Mouse (Mus musculus): ENCODE measurements around the gene Atp1a4. TPM values are rescaled to one million over a fixed set of nuclear protein-coding genes. Genes with fewer than 3 reads are reported as not detected.

Atp1a4 gene
- polyA plus RNA-seq, 1 experiment from 2014 or later, result not detected

DNA sequence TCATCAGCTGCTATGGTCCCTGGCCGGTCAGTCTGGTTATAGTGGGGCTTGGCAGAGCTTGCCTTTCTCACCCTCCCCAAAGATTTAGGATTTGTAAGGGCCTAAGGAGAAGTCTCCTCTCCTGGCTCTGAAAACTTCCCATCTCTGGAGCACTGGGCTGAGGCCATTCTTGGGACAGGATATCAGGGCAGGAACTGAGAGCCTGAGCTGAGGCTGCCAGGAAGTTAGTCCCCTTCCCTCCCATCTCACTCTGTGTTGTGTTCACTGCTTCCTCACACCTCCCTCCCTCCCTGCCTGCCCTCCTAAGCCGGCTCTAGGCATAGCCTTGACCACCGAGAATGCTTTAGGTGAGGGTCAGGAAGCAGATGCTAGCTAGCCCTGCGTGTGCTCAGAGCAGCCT is 54.6 kb downstream of the Atp1a4 start:
- Histone ChIP-seq H3K4me2 (ENCODE audit: low read length) (peak overlapping the region; percentile 95), H3K9ac (replicated peaks; ENCODE audit: low read depth, low read length) (no peak overlapping the region), H3K36me3 (ENCODE audit: control insufficient read depth, insufficient read depth) (no peaks in the 10 kb centered on the region), H3K9me3 (ENCODE audit: control insufficient read depth, low read length) (no peaks in the 10 kb centered on the region), H3K27me3 (replicated peaks; ENCODE audit: control insufficient read depth, insufficient read depth, low read length) (no peaks in the 10 kb centered on the region), H3K27ac (ENCODE audit: low read length) (peak overlapping the region; percentile 99), H3K4me1 (replicated peaks; ENCODE audit: control insufficient read depth, insufficient read depth, low read length) (peaks cover 70% of the 10 kb centered on the region), H3K4me3 (replicated peaks; ENCODE audit: low read length) (peak overlapping the region; percentile 69)
- 3% methylated on average over 4 of the region's 4 CpGs for WGBS
- ATAC-seq, result no peak

DNA sequence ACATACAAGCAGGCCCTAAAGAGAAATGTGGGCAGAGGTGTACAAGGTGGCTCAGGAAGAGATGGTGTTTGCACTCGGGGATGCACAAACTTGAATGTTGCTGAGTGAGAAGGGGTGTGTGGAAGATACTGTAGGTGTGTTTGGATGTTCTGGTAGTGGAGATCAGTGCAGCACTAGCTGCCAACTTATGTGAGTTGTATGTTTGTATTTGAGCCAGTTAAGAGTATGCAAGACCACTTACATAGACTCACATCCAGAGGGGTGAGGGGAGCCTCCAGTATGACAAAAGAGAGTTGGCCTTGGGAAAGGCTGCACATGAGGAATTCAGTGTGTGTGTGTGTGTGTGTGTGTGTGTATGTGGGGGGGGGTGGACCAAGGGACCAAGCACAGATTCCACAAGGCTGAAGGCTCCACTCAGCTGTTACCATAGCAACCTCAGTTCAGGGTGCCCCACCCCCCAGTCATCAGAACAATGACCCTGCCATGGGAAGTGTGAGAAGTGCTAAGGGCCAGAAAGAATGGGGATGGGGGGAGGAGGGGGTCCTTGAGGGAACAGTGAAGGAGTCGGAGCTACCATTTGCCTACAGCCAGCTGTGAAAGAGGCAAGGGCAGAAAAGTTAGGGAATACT is 55.2 kb downstream of the Atp1a4 start:
- Histone ChIP-seq H3K4me2 (ENCODE audit: low read length) (peak overlapping the region; percentile 95), H3K4me1 (replicated peaks; ENCODE audit: control insufficient read depth, insufficient read depth, low read length) (peaks cover 70% of the 10 kb centered on the region), H3K36me3 (ENCODE audit: control insufficient read depth, insufficient read depth) (no peaks in the 10 kb centered on the region), H3K27ac (ENCODE audit: low read length) (peak overlapping the region; percentile 99), H3K9ac (replicated peaks; ENCODE audit: low read depth, low read length) (peak overlapping the region; percentile 46; the same call in 1 of the 2 replicates), H3K9me3 (ENCODE audit: control insufficient read depth, low read length) (no peaks in the 10 kb centered on the region), H3K27me3 (replicated peaks; ENCODE audit: control insufficient read depth, insufficient read depth, low read length) (no peaks in the 10 kb centered on the region), H3K4me3 (replicated peaks; ENCODE audit: low read length) (no peak overlapping the region; the same call in 1 of the 2 replicates)
- 2% methylated on average over 2 of the region's 2 CpGs for WGBS
- ATAC-seq, result peak; percentile 6; the same call in 1 of the 2 replicates

DNA sequence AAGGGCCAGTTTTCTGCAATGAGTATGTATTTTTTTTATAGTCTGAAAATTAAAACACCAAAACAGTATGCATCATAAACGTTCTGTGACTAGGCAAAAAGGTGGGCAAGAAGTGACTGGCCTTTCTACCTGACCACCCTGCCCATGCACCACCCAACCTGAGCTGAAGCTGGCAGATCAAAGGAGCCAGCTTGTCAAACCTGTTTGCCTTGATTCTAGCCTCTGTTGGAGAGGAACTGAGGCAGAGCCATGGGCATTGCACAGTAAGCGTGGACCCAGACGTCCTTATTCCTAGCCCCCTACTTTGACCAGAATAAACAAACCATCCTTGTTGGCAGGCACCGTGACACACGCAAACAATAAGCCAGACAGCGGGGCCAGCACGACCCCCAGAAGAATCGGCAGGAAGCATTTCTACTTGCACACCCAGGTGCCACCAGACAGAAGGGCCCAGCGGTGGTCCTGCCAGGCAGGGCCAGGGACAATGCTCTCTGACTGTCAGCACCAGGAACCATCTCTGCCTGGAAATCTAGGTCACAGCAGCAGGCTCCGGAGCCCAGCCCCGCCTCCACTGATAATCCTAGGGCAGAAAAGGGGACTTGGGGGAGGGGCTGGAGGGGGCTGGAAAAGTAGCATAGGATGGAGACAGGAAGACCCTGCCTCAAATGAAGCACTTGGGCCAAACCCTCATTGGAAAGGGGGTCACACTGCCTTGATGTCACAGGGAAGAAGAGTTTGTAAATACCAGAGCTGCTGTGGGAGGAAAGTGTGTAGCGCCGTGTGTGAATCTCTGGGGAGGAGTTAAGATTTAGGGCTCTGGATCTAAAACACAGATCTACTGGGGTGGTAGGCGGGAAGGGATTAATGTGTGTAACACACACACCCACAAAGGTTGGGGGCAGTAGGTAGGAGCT is 56.0 kb downstream of the Atp1a4 start:
- Histone ChIP-seq H3K9ac (replicated peaks; ENCODE audit: low read depth, low read length) (peak overlapping the region; percentile 46), H3K27ac (ENCODE audit: low read length) (peak overlapping the region; percentile 99), H3K9me3 (ENCODE audit: control insufficient read depth, low read length) (no peaks in the 10 kb centered on the region), H3K4me1 (replicated peaks; ENCODE audit: control insufficient read depth, insufficient read depth, low read length) (peaks cover 65% of the 10 kb centered on the region), H3K4me3 (replicated peaks; ENCODE audit: low read length) (peak overlapping the region; percentile 15), H3K27me3 (replicated peaks; ENCODE audit: control insufficient read depth, insufficient read depth, low read length) (no peaks in the 10 kb centered on the region), H3K4me2 (ENCODE audit: low read length) (peak overlapping the region; percentile 95), H3K36me3 (ENCODE audit: control insufficient read depth, insufficient read depth) (peaks cover 3% of the 10 kb centered on the region; the same call in 1 of the 2 replicates)
- WGBS, result 5% methylated on average over 14 of the region's 14 CpGs
- no peak for ATAC-seq

DNA sequence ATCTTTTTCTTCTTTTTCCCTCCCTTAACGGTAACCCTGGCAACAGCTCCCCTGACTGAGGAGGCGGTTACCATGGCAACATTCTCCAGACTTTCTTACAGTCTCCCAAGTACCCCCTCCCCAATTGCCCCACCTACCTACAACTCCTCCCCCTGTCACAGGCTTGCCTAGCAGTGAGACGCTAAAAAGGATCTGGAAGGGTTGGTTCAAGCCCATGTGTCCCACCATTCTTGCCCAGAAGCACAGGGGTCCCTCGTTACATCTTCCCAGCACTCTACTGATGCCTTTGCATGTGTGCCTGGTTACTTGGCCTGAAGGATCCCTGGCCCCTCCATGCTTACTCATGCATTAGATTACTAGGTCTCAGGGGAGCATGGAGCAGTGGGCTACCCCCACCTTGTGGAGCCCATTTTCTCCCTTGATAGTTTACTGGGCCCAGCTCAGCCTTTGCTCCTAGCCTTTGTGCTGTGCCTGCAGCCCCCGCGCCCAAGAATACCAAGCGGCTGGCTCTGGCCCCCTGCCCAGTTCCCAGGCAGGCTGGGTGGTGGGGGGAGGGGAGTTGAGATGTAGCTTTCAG is 57.3 kb downstream of the Atp1a4 start:
- Histone ChIP-seq H3K4me3 (replicated peaks; ENCODE audit: low read length) (peak overlapping the region; percentile 26), H3K27ac (ENCODE audit: low read length) (peak overlapping the region; percentile 99), H3K4me2 (ENCODE audit: low read length) (peak overlapping the region; percentile 95), H3K9me3 (ENCODE audit: control insufficient read depth, low read length) (no peaks in the 10 kb centered on the region), H3K9ac (replicated peaks; ENCODE audit: low read depth, low read length) (peak overlapping the region; percentile 51), H3K4me1 (replicated peaks; ENCODE audit: control insufficient read depth, insufficient read depth, low read length) (peaks cover 59% of the 10 kb centered on the region), H3K27me3 (replicated peaks; ENCODE audit: control insufficient read depth, insufficient read depth, low read length) (no peaks in the 10 kb centered on the region), H3K36me3 (ENCODE audit: control insufficient read depth, insufficient read depth) (peaks cover 12% of the 10 kb centered on the region)
- 4% methylated on average over 6 of the region's 7 CpGs for WGBS
- peak; percentile 77 for ATAC-seq

DNA sequence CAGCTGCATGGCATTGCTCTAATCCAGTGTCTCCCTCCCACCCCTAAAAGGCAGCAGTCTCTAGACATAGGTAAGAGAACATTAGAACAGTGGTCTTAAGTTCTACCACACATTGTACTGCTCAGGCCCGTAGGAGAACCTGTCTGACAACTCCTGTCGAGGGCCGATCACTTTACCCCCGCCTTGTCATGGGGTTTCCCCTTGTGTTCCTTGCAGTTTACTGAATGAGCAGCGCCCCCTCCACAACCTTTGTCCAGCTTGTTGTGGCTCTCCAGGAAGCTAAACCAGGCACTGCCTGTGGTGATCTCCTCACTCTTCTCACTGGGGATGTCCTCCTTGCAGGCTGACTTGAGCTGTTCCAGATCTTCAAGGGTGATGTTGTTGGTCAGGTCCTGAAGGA is 58.1 kb downstream of the Atp1a4 start:
- H3K27ac ChIP-seq (ENCODE audit: low read length), result peak overlapping the region; percentile 99
- WGBS, result 64% methylated on average over 5 of the region's 5 CpGs
- H3K27me3 ChIP-seq (replicated peaks; ENCODE audit: control insufficient read depth, insufficient read depth, low read length), result no peaks in the 10 kb centered on the region
- ATAC-seq, result no peak
- peaks cover 52% of the 10 kb centered on the region for H3K4me1 ChIP-seq (replicated peaks; ENCODE audit: control insufficient read depth, insufficient read depth, low read length)
- H3K4me2 ChIP-seq (ENCODE audit: low read length), result peak overlapping the region; percentile 95
- no peak overlapping the region; the same call in 1 of the 2 replicates for H3K9ac ChIP-seq (replicated peaks; ENCODE audit: low read depth, low read length)
- H3K9me3 ChIP-seq (ENCODE audit: control insufficient read depth, low read length), result no peaks in the 10 kb centered on the region
- H3K4me3 ChIP-seq (replicated peaks; ENCODE audit: low read length), result no peak overlapping the region
- H3K36me3 ChIP-seq (ENCODE audit: control insufficient read depth, insufficient read depth), result peaks cover 13% of the 10 kb centered on the region

DNA sequence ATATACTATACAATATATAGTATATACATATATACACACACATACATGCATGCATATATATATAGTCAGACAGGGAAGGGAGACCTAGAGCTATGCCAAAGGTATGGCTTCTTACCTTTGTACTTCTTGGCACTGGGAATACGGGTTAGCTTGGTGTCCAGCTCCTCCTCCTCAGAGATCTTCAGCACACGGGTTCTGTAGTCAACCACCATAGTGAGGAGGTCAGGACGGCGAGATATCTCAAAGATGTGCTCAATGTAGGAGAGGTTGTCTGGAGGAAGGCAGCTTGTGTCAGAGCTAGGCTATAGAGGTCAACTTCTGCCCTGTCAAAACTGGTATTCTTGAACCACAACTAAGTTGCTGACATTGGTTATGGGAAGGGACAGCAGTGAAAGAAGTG is 59.2 kb downstream of the Atp1a4 start:
- H3K9ac ChIP-seq (replicated peaks; ENCODE audit: low read depth, low read length), result no peak overlapping the region
- no peaks in the 10 kb centered on the region for H3K27me3 ChIP-seq (replicated peaks; ENCODE audit: control insufficient read depth, insufficient read depth, low read length)
- WGBS, result 85% methylated on average over 4 of the region's 4 CpGs
- no peak for ATAC-seq
- H3K36me3 ChIP-seq (ENCODE audit: control insufficient read depth, insufficient read depth), result peaks cover 19% of the 10 kb centered on the region
- no peaks in the 10 kb centered on the region for H3K9me3 ChIP-seq (ENCODE audit: control insufficient read depth, low read length)
- H3K4me3 ChIP-seq (replicated peaks; ENCODE audit: low read length), result no peak overlapping the region
- no peak overlapping the region for H3K4me2 ChIP-seq (ENCODE audit: low read length)
- no peak overlapping the region for H3K27ac ChIP-seq (ENCODE audit: low read length)
- peaks cover 41% of the 10 kb centered on the region for H3K4me1 ChIP-seq (replicated peaks; ENCODE audit: control insufficient read depth, insufficient read depth, low read length)

DNA sequence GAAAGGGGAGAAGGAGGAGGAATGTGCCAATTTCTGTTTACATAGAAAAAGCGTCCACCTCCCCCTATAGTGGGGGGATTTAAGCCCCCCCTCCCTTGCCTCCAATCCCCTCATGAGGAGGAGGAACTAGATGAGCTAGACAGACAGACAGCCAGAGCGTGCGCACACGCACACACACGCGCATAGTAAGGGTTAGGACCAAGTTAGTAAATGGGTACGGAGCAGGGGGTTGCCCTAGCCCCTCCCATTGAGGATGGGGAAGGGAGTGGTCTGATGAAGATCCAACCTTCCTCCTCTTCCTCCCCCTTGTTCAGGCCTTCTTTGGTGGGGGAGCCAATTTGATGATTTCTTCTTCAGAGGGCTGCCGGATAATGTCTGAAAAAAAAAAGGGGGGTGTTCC is 59.9 kb downstream of the Atp1a4 start:
- Histone ChIP-seq H3K4me2 (ENCODE audit: low read length) (no peak overlapping the region), H3K9me3 (ENCODE audit: control insufficient read depth, low read length) (no peaks in the 10 kb centered on the region), H3K27ac (ENCODE audit: low read length) (no peak overlapping the region; the same call in 1 of the 2 replicates), H3K27me3 (replicated peaks; ENCODE audit: control insufficient read depth, insufficient read depth, low read length) (no peaks in the 10 kb centered on the region), H3K4me1 (replicated peaks; ENCODE audit: control insufficient read depth, insufficient read depth, low read length) (peaks cover 34% of the 10 kb centered on the region), H3K9ac (replicated peaks; ENCODE audit: low read depth, low read length) (no peak overlapping the region), H3K4me3 (replicated peaks; ENCODE audit: low read length) (no peak overlapping the region), H3K36me3 (ENCODE audit: control insufficient read depth, insufficient read depth) (peaks cover 24% of the 10 kb centered on the region)
- WGBS, result 77% methylated on average over 8 of the region's 8 CpGs
- no peak for ATAC-seq

DNA sequence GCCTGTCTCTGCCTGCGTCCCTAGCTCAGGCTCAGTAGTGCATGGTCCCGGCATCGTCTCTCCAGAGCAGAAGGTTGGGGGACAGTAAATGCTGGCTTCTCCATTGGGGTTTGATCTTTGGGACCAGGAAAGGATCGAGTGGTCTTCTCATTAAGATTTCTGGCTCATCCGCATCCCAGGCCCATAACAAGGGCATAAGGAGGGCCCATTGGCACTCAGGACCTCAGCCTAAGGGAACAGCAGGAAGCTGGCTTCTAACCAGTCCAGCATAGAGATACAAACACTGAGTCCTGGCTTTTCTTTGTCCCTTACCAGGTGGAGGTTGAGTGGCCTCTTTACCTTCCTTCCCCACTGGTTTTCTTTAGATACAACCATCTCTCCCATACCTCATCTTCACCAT is 60.4 kb downstream of the Atp1a4 start:
- no peaks in the 10 kb centered on the region for H3K27me3 ChIP-seq (replicated peaks; ENCODE audit: control insufficient read depth, insufficient read depth, low read length)
- H3K9ac ChIP-seq (replicated peaks; ENCODE audit: low read depth, low read length), result no peak overlapping the region
- no peaks in the 10 kb centered on the region for H3K9me3 ChIP-seq (ENCODE audit: control insufficient read depth, low read length)
- no peak for ATAC-seq
- peaks cover 24% of the 10 kb centered on the region for H3K36me3 ChIP-seq (ENCODE audit: control insufficient read depth, insufficient read depth)
- peaks cover 30% of the 10 kb centered on the region for H3K4me1 ChIP-seq (replicated peaks; ENCODE audit: control insufficient read depth, insufficient read depth, low read length)
- H3K4me3 ChIP-seq (replicated peaks; ENCODE audit: low read length), result no peak overlapping the region
- H3K4me2 ChIP-seq (ENCODE audit: low read length), result no peak overlapping the region
- WGBS, result 64% methylated on average over 5 of the region's 5 CpGs
- H3K27ac ChIP-seq (ENCODE audit: low read length), result peak overlapping the region; percentile 41; the same call in 1 of the 2 replicates

DNA sequence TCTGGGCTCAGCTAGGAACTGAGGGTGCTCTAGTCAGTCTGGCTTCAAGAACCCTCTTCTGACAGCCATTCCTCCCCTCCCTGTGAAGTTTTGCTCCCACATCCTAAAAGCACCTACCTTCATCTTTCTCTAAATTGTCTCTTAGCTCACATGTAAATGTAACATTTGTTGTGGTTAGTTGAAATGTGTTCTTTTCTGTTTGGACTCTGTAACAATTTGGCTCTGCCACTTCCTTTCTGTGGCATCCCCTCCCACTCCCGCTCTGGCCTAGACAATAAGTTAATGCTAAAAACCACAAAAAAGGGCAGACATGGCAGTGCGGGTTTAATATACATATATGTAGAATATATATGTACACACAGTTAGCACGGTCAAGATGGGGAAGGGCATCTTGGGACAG is 61.1 kb downstream of the Atp1a4 start:
- WGBS, result 82% methylated on average over 3 of the region's 3 CpGs
- H3K36me3 ChIP-seq (ENCODE audit: control insufficient read depth, insufficient read depth), result peaks cover 30% of the 10 kb centered on the region
- ATAC-seq, result no peak

More for the DNA sequence above, 61.1 kb downstream of the Atp1a4 start:
- Histone ChIP-seq H3K4me1 (replicated peaks; ENCODE audit: control insufficient read depth, insufficient read depth, low read length) (peaks cover 23% of the 10 kb centered on the region), H3K9me3 (ENCODE audit: control insufficient read depth, low read length) (no peaks in the 10 kb centered on the region), H3K4me2 (ENCODE audit: low read length) (no peak overlapping the region), H3K27ac (ENCODE audit: low read length) (no peak overlapping the region; the same call in 1 of the 2 replicates), H3K27me3 (replicated peaks; ENCODE audit: control insufficient read depth, insufficient read depth, low read length) (no peaks in the 10 kb centered on the region), H3K4me3 (replicated peaks; ENCODE audit: low read length) (no peak overlapping the region), H3K9ac (replicated peaks; ENCODE audit: low read depth, low read length) (no peak overlapping the region)

Data from forebrain, embryonic 16.5 days (tissue).